Mouse (Mus musculus) midbrain, embryonic 10.5 days (tissue): Measurements from ENCODE around the gene Wnt7a. TPM values are rescaled to one million over a fixed set of nuclear protein-coding genes. Genes with fewer than 3 reads are reported as not detected.

ENCODE experiments used
- polyA plus RNA-seq: library from polyadenylated mRNA; unstranded; fragments of >200 nt; fragmentation: Nextera tagmentation; extraction: Ambion mirVana; gene quantifications from 2 replicates; pipeline ENCODE4 v1.2.1, GENCODE M21; 2016

Wnt7a gene
- polyA plus RNA-seq, 1 experiment from 2014 or later, result 14.4 TPM

Other genes with a start within 250 kb of the Wnt7a start
- gene Fbln2, start 198.9 kb downstream of the Wnt7a start, polyA plus RNA-seq, result 24.2 and 31.5 TPM in 2 replicates
- 30.7 and 34.3 TPM in 2 replicates for gene Chchd4, start 62.2 kb upstream of the Wnt7a start, polyA plus RNA-seq
- gene Tmem43, start 62.3 kb upstream of the Wnt7a start, polyA plus RNA-seq, result 72.0 and 74.8 TPM in 2 replicates
- 22.8 and 24.3 TPM in 2 replicates for gene Xpc, start 104.5 kb upstream of the Wnt7a start, polyA plus RNA-seq
- 341 and 391 TPM in 2 replicates for gene Lsm3, start 104.6 kb upstream of the Wnt7a start, polyA plus RNA-seq